Mouse (Mus musculus): Measurements from ENCODE around the gene Nme8. TPM values are rescaled to one million over a fixed set of nuclear protein-coding genes. Genes with fewer than 3 reads are reported as not detected.

Nme8 gene
- polyA plus RNA-seq, 2 experiments: not detected

DNA sequence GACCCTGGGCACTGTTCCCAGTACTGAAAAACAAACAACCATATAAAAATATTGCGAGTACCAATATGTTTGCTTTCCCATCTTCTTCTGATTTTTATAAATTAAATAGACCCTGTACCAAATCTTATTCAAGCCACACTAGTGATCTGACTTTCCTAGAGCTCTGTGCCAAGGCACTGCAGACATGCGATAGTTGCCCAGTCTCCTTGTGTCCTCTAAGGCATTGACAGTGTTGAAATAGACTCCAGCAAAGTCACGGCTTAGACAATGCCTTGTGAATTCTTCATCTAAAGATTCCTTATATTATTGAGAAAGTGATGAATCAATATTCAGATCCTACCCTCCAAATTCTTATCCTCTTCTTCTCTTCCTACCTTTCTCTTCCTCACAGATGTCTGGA, 23.6 kb downstream of the Nme8 start:
- Histone ChIP-seq H3K9ac (ENCODE audit: low read depth, low read length, severe bottlenecking) (no peak overlapping the region), H3K4me1 (ENCODE audit: control insufficient read depth, insufficient read depth, low read length) (no peaks in the 10 kb centered on the region), H3K4me3 (replicated peaks; ENCODE audit: low read length) (no peak overlapping the region), H3K27me3 (ENCODE audit: control insufficient read depth, insufficient read depth, low read length) (no peaks in the 10 kb centered on the region), H3K27ac (replicated peaks; ENCODE audit: low read depth, low read length) (no peak overlapping the region), H3K9me3 (ENCODE audit: control insufficient read depth, low read length) (no peaks in the 10 kb centered on the region), H3K36me3 (ENCODE audit: control insufficient read depth, insufficient read depth, low read length) (no peaks in the 10 kb centered on the region), H3K4me2 (replicated peaks; ENCODE audit: low read depth, low read length, severe bottlenecking) (no peak overlapping the region)
- WGBS: 84% methylated on average over 3 of the region's 3 CpGs
- ATAC-seq (ENCODE audit: low FRiP score, low read depth): no peak
- no peak for DNase-seq (ENCODE audit: low spot score)
- no peak for TF ChIP-seq POLR2A (IDR thresholded peaks at IDR 0.05; ENCODE audit: borderline replicate concordance, extremely low read depth, insufficient read depth, insufficient read length)

DNA sequence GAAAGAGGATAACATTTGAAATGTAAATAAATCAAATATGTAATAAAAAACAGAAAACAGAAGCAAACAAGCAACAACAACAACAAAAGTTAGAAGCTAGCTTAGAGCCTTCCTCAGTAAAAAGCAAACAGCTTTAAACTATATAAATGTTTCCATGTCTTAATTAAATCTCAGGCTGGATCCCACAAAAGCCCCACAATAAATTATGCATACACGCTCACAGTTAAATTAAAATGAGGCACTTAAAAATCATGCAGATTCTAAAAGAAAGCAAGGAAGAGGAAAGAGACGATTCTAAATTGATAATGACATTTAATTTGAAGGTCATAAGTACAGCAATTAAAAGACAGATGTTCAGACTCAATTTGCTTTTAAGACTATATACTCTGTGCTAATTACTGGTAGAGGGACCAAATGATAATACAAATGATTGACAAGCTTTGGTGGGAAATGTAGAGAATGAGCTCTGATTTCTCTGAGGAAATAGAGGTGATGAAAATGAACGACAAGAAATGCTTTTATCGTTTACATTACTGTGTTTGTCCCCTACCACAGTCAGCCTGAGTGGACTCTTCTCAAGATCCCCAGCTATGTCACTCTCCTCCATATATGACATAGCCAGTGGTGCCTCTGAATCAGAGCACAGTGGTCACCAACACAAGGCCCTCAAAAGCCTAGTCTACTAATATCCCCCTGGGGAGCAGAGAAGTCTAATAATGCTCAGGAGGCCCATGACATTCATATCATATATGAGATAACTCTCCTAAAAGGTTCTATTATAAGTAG, 29.0 kb downstream of the Nme8 start:
- Histone ChIP-seq H3K9ac (ENCODE audit: low read depth, low read length, severe bottlenecking) (no peak overlapping the region), H3K4me1 (ENCODE audit: control insufficient read depth, insufficient read depth, low read length) (no peaks in the 10 kb centered on the region), H3K27ac (replicated peaks; ENCODE audit: low read depth, low read length) (no peak overlapping the region), H3K27me3 (ENCODE audit: control insufficient read depth, insufficient read depth, low read length) (no peaks in the 10 kb centered on the region), H3K9me3 (ENCODE audit: control insufficient read depth, low read length) (no peaks in the 10 kb centered on the region), H3K4me2 (replicated peaks; ENCODE audit: low read depth, low read length, severe bottlenecking) (no peak overlapping the region), H3K36me3 (ENCODE audit: control insufficient read depth, insufficient read depth, low read length) (no peaks in the 10 kb centered on the region), H3K4me3 (replicated peaks; ENCODE audit: low read length) (no peak overlapping the region)
- no peak for ATAC-seq (ENCODE audit: low FRiP score, low read depth)
- no peak for DNase-seq (ENCODE audit: low spot score)
- TF ChIP-seq POLR2A (IDR thresholded peaks at IDR 0.05; ENCODE audit: borderline replicate concordance, extremely low read depth, insufficient read depth, insufficient read length): no peak
- 80% methylated on average over 4 of the region's 4 CpGs for WGBS

DNA sequence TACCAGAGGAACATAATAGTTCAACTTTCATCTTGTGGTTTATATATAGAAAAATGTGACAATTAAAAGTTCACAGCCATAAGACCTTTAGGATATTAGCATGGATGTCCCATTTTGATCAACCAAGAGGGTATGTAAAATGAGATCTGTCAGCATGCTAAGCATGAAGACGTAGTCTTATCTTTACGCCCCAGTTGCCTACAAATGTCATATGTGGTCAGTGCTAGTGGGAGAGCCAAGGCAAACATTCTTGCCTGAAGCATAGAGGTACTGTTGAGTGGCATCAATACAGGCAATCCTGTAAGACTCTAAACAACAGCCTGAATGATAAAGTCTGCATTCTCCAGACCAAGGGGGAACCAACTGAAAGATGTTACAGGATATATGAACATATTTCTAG, 45.2 kb downstream of the Nme8 start:
- no peak overlapping the region for H3K4me2 ChIP-seq (replicated peaks; ENCODE audit: low read depth, low read length, severe bottlenecking)
- no peaks in the 10 kb centered on the region for H3K36me3 ChIP-seq (ENCODE audit: control insufficient read depth, insufficient read depth, low read length)
- 90% methylated on average over 2 of the region's 2 CpGs for whole genome bisulfite sequencing
- H3K9ac ChIP-seq (ENCODE audit: low read depth, low read length, severe bottlenecking): no peak overlapping the region
- no peaks in the 10 kb centered on the region for H3K27me3 ChIP-seq (ENCODE audit: control insufficient read depth, insufficient read depth, low read length)
- ATAC-seq (ENCODE audit: low FRiP score, low read depth) (no peak), DNase-seq (ENCODE audit: low spot score) (no peak)
- H3K9me3 ChIP-seq (ENCODE audit: control insufficient read depth, low read length): no peaks in the 10 kb centered on the region
- no peak for TF ChIP-seq POLR2A (IDR thresholded peaks at IDR 0.05; ENCODE audit: borderline replicate concordance, extremely low read depth, insufficient read depth, insufficient read length)
- H3K27ac ChIP-seq (replicated peaks; ENCODE audit: low read depth, low read length): no peak overlapping the region
- H3K4me1 ChIP-seq (ENCODE audit: control insufficient read depth, insufficient read depth, low read length): no peaks in the 10 kb centered on the region
- H3K4me3 ChIP-seq (replicated peaks; ENCODE audit: low read length): no peak overlapping the region

DNA sequence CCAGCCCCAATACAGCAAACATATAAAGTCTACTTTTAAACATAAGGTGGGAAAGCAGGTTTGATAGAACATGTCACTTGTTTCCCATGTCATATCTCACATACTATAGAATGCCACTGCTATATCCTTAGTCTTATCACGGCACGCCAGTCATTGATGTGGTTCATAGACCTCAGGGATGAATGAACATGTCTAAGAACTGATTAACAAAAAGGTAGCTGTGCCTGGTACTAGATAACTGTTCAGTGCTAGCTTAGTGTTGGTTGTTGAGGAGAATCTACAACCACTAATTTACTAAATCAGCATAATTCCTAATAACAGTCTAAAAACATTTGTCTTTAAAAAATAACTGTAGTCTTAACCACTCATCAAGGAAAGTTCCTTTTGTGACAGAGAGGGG, 47.8 kb downstream of the Nme8 start:
- WGBS: 95% methylated on average over 2 of the region's 2 CpGs
- Histone ChIP-seq H3K4me2 (replicated peaks; ENCODE audit: low read depth, low read length, severe bottlenecking) (no peak overlapping the region), H3K36me3 (ENCODE audit: control insufficient read depth, insufficient read depth, low read length) (no peaks in the 10 kb centered on the region), H3K4me1 (ENCODE audit: control insufficient read depth, insufficient read depth, low read length) (no peaks in the 10 kb centered on the region), H3K27me3 (ENCODE audit: control insufficient read depth, insufficient read depth, low read length) (no peaks in the 10 kb centered on the region), H3K4me3 (replicated peaks; ENCODE audit: low read length) (no peak overlapping the region), H3K9me3 (ENCODE audit: control insufficient read depth, low read length) (no peaks in the 10 kb centered on the region), H3K27ac (replicated peaks; ENCODE audit: low read depth, low read length) (no peak overlapping the region), H3K9ac (ENCODE audit: low read depth, low read length, severe bottlenecking) (no peak overlapping the region)
- no peak for TF ChIP-seq POLR2A (IDR thresholded peaks at IDR 0.05; ENCODE audit: borderline replicate concordance, extremely low read depth, insufficient read depth, insufficient read length)
- ATAC-seq (ENCODE audit: low FRiP score, low read depth): no peak
- DNase-seq (ENCODE audit: low spot score): no peak

DNA sequence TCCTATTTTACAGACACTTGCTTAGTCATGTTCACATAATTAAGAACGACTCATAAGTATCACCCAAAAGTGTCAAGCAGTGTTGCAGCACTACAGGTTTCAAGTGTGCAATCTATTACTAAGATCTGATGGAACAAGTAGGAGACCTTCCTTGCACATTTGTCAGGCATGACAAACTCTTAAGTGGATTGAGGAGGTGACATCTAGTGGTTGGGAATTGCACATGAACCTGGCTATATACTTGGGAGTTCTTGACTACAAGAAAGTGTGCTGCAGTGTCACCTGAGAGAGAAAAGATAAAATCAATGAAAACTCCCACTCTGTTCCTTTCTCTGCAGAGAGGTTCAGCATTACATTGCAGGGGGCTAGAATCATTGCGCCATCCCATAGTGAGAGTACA, 53.4 kb downstream of the Nme8 start:
- Histone ChIP-seq H3K4me1 (ENCODE audit: control insufficient read depth, insufficient read depth, low read length) (no peaks in the 10 kb centered on the region), H3K9ac (ENCODE audit: low read depth, low read length, severe bottlenecking) (no peak overlapping the region), H3K27ac (replicated peaks; ENCODE audit: low read depth, low read length) (no peak overlapping the region), H3K4me3 (replicated peaks; ENCODE audit: low read length) (no peak overlapping the region), H3K4me2 (replicated peaks; ENCODE audit: low read depth, low read length, severe bottlenecking) (no peak overlapping the region), H3K9me3 (ENCODE audit: control insufficient read depth, low read length) (no peaks in the 10 kb centered on the region), H3K27me3 (ENCODE audit: control insufficient read depth, insufficient read depth, low read length) (no peaks in the 10 kb centered on the region), H3K36me3 (ENCODE audit: control insufficient read depth, insufficient read depth, low read length) (no peaks in the 10 kb centered on the region)
- no peak for TF ChIP-seq POLR2A (IDR thresholded peaks at IDR 0.05; ENCODE audit: borderline replicate concordance, extremely low read depth, insufficient read depth, insufficient read length)
- DNase-seq (ENCODE audit: low spot score): no peak
- WGBS: 53% methylated on average over 2 of the region's 2 CpGs
- no peak for ATAC-seq (ENCODE audit: low FRiP score, low read depth)

All from limb, embryonic 14.5 days (tissue).